Mouse (Mus musculus) lung, embryonic 14.5 days (tissue): Measurements from ENCODE around the gene Ppef1. TPM values are rescaled to one million over a fixed set of nuclear protein-coding genes. Genes with fewer than 3 reads are reported as not detected.
"Not testable (repeated sequence)": the region's sequence is repeated elsewhere in the genome, so short reads cannot be mapped to it uniquely, and the experiment has no call there.

Experiments used
- ATAC-seq: fragments of 200-750 bp; cut with Nextera tagmentation; 2 replicates; pipeline ENCODE4 v1.8.0; 2017; ENCODE audit warnings: mild to moderate bottlenecking, moderate TSS enrichment, moderate library complexity; ENCODE audit not compliant: insufficient read depth
- DNase-seq: peaks from one replicate; pipeline ENCODE4 v3.0.0-alpha.2; 2015
- H3K27ac ChIP-seq: fragments of 300-500 bp; sonication (generic); 2 replicates; pipeline ENCODE4 v1.5.1; 2014; ENCODE audit warnings: low read depth, mild to moderate bottlenecking, moderate library complexity
- H3K27me3 ChIP-seq: fragments of 300-500 bp; sonication (generic); 2 replicates; pipeline ENCODE4 v1.6.1; 2014; ENCODE audit warnings: low read length, control low read depth; ENCODE audit not compliant: insufficient read depth
- H3K36me3 ChIP-seq: fragments of 300-500 bp; sonication (generic); 2 replicates; pipeline ENCODE4 v1.6.1; 2014; ENCODE audit warnings: control low read depth; ENCODE audit not compliant: insufficient read depth
- H3K4me1 ChIP-seq: fragments of 300-500 bp; sonication (generic); 2 replicates; pipeline ENCODE4 v1.6.1; 2014; ENCODE audit warnings: antibody characterized with exemption, control low read depth; ENCODE audit not compliant: insufficient read depth
- H3K4me2 ChIP-seq: fragments of 300-500 bp; sonication (generic); 2 replicates; pipeline ENCODE4 v1.6.1; 2014; ENCODE audit warnings: mild to moderate bottlenecking
- H3K4me3 ChIP-seq: fragments of 300-500 bp; sonication (generic); 2 replicates; pipeline ENCODE4 v1.5.1; 2014; ENCODE audit warnings: low read depth, low read length
- H3K9ac ChIP-seq: fragments of 300-500 bp; sonication (generic); 2 replicates; pipeline ENCODE4 v1.6.1; 2014
- H3K9me3 ChIP-seq: fragments of 300-500 bp; sonication (generic); 2 replicates; pipeline ENCODE4 v1.6.1; 2016; ENCODE audit warnings: low read depth, low read length, control low read depth
- CTCF ChIP-seq: IDR thresholded peaks from 2 replicates; pipeline ENCODE4 v1.5.1; 2016; ENCODE audit warnings: antibody characterized with exemption, low read depth
- WGBS: fragments of 180-500 bp; shearing (Covaris S2); extraction: QIAGEN DNeasy Blood & Tissue Kit; methylation state at CpG from one replicate; pipeline ENCODE4 v1.1.7; 2014; 5-methylcytosine and 5-hydroxymethylcytosine counted together
- polyA plus RNA-seq: library from polyadenylated mRNA; unstranded; fragments of >200 nt; fragmentation: Nextera tagmentation; extraction: Ambion mirVana; gene quantifications from 2 replicates; pipeline ENCODE4 v1.2.1, GENCODE M21; 2014

Ppef1 gene
- not detected in 2 replicates for polyA plus RNA-seq

- TF ChIP-seq CTCF: no peak
- Histone ChIP-seq H3K9me3 (no peaks in the 10 kb centered on the region), H3K27ac (no peak within 1 kb of the TSS), H3K36me3 (no peaks in the 10 kb centered on the region), H3K9ac (no peak within 1 kb of the TSS), H3K4me3 (no peak within 1 kb of the TSS), H3K4me1 (no peaks in the 10 kb centered on the region), H3K27me3 (no peaks in the 10 kb centered on the region), H3K4me2 (no peak within 1 kb of the TSS)
- DNase-seq (no peak), ATAC-seq (no peak)
- WGBS: 63% methylated on average over 5 of the region's 5 CpGs
Observed at GRCm38 (mm10) chrX:160735650-160736049, at the start of gene Ppef1. Gene Ppef1 (minus strand): TSS chrX:160735765.

- no peaks in the 10 kb centered on the region for H3K36me3 ChIP-seq
- no peak for ATAC-seq
- no peak overlapping the region for H3K4me3 ChIP-seq
- no peak for TF ChIP-seq CTCF
- no peak overlapping the region for H3K9ac ChIP-seq
- H3K27me3 ChIP-seq: no peaks in the 10 kb centered on the region
- WGBS: 53% methylated on average over 5 of the region's 5 CpGs
- no peaks in the 10 kb centered on the region for H3K9me3 ChIP-seq
- H3K27ac ChIP-seq: no peak overlapping the region
- no peaks in the 10 kb centered on the region for H3K4me1 ChIP-seq
- no peak overlapping the region for H3K4me2 ChIP-seq
- DNase-seq: peak; percentile 8
Observed at GRCm38 (mm10) chrX:160782276-160782675, 46.7 kb upstream of the Ppef1 start.

DNA sequence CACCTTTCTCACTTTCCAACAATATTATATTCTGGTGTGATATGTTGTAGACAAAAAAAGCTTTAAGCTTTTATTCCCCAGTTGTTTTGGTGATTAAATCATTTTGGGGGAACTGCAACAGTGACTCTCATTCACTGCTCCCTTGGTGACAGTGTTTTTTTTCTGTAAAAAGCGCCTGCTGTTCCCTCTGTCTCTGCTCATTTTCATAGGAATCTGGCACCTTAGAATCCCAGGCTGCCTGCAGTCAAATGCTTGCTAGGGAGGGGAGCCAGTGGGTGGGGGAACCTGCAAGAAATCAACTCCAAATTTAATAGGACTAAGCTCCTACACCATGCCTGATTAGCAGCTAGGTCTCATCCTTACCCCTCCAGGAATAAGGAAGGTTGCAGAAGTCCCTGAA, 37.5 kb upstream of the Ppef1 start:
- no peaks in the 10 kb centered on the region for H3K9me3 ChIP-seq
- H3K4me2 ChIP-seq: no peak overlapping the region
- no peak overlapping the region for H3K9ac ChIP-seq
- DNase-seq (no peak), ATAC-seq (no peak)
- no peak overlapping the region for H3K27ac ChIP-seq
- H3K4me1 ChIP-seq: no peaks in the 10 kb centered on the region
- WGBS: 32% methylated on average over 1 of the region's 1 CpGs
- H3K4me3 ChIP-seq: no peak overlapping the region
- H3K27me3 ChIP-seq: no peaks in the 10 kb centered on the region
- no peak for TF ChIP-seq CTCF
- no peaks in the 10 kb centered on the region for H3K36me3 ChIP-seq

- not testable (repeated sequence) for H3K9ac ChIP-seq, H3K27ac ChIP-seq, H3K4me2 ChIP-seq, H3K4me3 ChIP-seq, H3K36me3 ChIP-seq, H3K27me3 ChIP-seq, H3K9me3 ChIP-seq, H3K4me1 ChIP-seq, DNase-seq, ATAC-seq
- WGBS: 83% methylated on average over 5 of the region's 5 CpGs
Observed at GRCm38 (mm10) chrX:160769622-160770021, 34.1 kb upstream of the Ppef1 start.

DNA sequence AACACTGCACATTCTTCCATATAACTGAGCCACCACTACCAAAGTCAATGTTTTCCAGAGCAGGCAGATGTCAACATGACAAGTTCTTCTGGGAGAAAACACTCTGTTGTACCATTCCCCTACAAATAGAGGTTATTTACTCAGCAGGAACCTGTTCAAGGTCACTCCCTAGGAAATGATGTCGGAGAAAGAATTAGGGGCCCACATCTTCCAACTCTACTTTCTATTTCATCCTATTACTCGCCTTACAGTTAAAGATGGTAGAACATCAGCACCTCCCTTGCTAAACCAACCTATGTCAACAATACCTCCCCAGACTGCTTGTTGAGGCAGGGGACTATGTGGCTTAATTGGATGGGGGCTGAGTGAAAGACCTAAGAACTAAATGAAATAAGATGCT, 32.1 kb upstream of the Ppef1 start, which contains the start of gene Rs1:
Gene Rs1 (plus strand): TSS at position 301 of the 400 bp plus-strand sequence.
- WGBS: 85% methylated on average over 2 of the region's 2 CpGs
- no peaks in the 10 kb centered on the region for H3K4me1 ChIP-seq
- DNase-seq: no peak
- peak within 1 kb of the TSS; percentile 23; the same call in 1 of the 2 replicates for H3K9ac ChIP-seq
- peak within 1 kb of the TSS; percentile 44 for H3K4me3 ChIP-seq
- no peaks in the 10 kb centered on the region for H3K9me3 ChIP-seq
- no peaks in the 10 kb centered on the region for H3K36me3 ChIP-seq
- no peak within 1 kb of the TSS for H3K27ac ChIP-seq
- peak within 1 kb of the TSS; percentile 52 for H3K4me2 ChIP-seq
- ATAC-seq: no peak
- TF ChIP-seq CTCF: no peak
- no peaks in the 10 kb centered on the region for H3K27me3 ChIP-seq

- Histone ChIP-seq H3K27me3 (no peaks in the 10 kb centered on the region), H3K36me3 (no peaks in the 10 kb centered on the region), H3K9ac (peak overlapping the region; percentile 34), H3K4me2 (peak overlapping the region; percentile 52), H3K27ac (0 out of 2 replicates have a peak overlapping the region, but pooled peaks have one; percentile 18), H3K4me3 (peak overlapping the region; percentile 44), H3K4me1 (no peaks in the 10 kb centered on the region), H3K9me3 (no peaks in the 10 kb centered on the region)
- ATAC-seq (peak; percentile 92), DNase-seq (peak; percentile 65)
- no peak for TF ChIP-seq CTCF
- WGBS: 20% methylated on average over 15 of the region's 15 CpGs
Observed at GRCm38 (mm10) chrX:160766233-160766616, 30.7 kb upstream of the Ppef1 start.

DNA sequence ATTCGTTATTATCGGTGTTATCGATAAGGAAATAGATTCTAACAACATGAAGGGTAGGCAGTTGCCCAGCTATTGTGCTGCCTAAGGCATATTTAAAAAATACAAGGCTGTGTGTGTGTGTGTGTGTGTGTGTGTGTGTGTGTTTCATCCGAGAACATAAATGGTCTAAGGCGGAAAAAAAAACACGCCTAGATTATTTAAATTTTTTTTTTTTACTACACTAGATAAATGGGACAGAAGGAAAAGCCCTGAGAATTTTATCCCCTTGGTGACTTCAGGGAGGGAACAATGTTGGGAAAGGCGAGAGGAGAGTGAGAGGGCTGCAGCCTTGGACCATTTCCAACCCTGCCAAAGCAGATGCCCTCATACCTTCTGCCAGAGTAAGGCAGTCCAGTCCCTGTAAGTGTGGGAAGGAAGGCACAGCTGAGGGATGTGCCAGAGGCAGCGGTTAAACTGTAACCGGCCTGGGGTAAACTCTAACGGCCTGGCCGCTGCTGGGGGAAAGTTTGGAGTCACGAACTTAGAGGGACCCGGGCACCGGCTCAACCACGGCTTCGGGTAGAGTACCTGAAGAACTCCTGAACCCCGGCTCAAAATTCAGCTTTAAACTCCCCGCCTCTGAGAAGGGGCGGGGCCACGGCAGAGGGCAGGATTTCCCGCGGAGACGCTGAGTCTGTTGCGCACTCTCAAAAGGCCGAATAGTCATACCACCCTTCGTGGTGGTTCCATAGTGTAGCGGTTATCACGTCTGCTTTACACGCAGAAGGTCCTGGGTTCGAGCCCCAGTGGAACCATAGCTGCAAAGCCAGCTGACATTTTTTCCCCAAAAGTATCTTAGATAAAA, 30.0 kb upstream of the Ppef1 start:
- Histone ChIP-seq H3K27me3 (no peaks in the 10 kb centered on the region), H3K4me1 (no peaks in the 10 kb centered on the region), H3K36me3 (no peaks in the 10 kb centered on the region), H3K27ac (no peak overlapping the region), H3K9me3 (no peaks in the 10 kb centered on the region), H3K4me3 (peak overlapping the region; percentile 44), H3K9ac (peak overlapping the region; percentile 36), H3K4me2 (peak overlapping the region; percentile 52)
- peak; percentile 94 for DNase-seq
- WGBS: 23% methylated on average over 29 of the region's 30 CpGs
- peak; percentile 96 for ATAC-seq
- TF ChIP-seq CTCF: no peak
